Comparison of ENCODE assay signal across 9 mouse cellular contexts in genomic region chr6:37326603-37326955, GRCm38 (mm10). TPM values are rescaled to one million over a fixed set of nuclear protein-coding genes. Genes with fewer than 3 reads are reported as not detected.
DNase-seq lines count a peak whose midpoint lies in the region; ATAC-seq and TF ChIP-seq lines count a peak whose summit lies in the region.
"Had no signal": no experiment of that assay in that cellular context is flagged by ENCODE, and none has a peak within 500 bp of the region (broad histone marks: within the 10 kb centered on the region; RNA-seq: fewer than 3 reads in every experiment).

No protein-coding gene starts in this region.

- no peak overlapping the region for H3K4me3 ChIP-seq in embryonic facial prominence, embryonic 12.5 days
- no peak overlapping the region for H3K4me3 ChIP-seq in embryonic facial prominence, embryonic 10.5 days
- no peak overlapping the region for H3K4me3 ChIP-seq in midbrain, embryonic 13.5 days (replicated peaks)
- H3K4me3 ChIP-seq in midbrain, embryonic 11.5 days (ENCODE audit: low read depth, low read length), result no peak overlapping the region
- no peak overlapping the region for H3K4me3 ChIP-seq in liver, postnatal 0 days (ENCODE audit: low read depth, low read length)
- H3K4me3 ChIP-seq: liver, embryonic 13.5 days had no signal

- no peak for ATAC-seq in embryonic facial prominence, embryonic 12.5 days (ENCODE audit: insufficient number of reproducible peaks, insufficient read depth, low FRiP score, low TSS enrichment)
- no peak for ATAC-seq in midbrain, embryonic 13.5 days
- ATAC-seq in midbrain, embryonic 11.5 days (ENCODE audit: low FRiP score), result no peak
- no peak for ATAC-seq in liver, postnatal 0 days

- peak overlapping the region; percentile 55 for H3K27ac ChIP-seq in embryonic facial prominence, embryonic 12.5 days
- no peak overlapping the region for H3K27ac ChIP-seq in embryonic facial prominence, embryonic 10.5 days (replicated peaks)
- peak overlapping the region; percentile 30; the same call in 1 of the 2 replicates for H3K27ac ChIP-seq in midbrain, embryonic 13.5 days
- H3K27ac ChIP-seq in midbrain, embryonic 11.5 days (ENCODE audit: low read depth, low read length), result no peak overlapping the region
- H3K27ac ChIP-seq in liver, postnatal 0 days (ENCODE audit: low read depth), result no peak overlapping the region
- H3K27ac ChIP-seq: liver, embryonic 13.5 days had no signal

- H3K36me3 ChIP-seq in embryonic facial prominence, embryonic 12.5 days, result peaks cover 12% of the 10 kb centered on the region
- H3K36me3 ChIP-seq in embryonic facial prominence, embryonic 10.5 days (replicated peaks), result peaks cover 5% of the 10 kb centered on the region
- H3K36me3 ChIP-seq in midbrain, embryonic 13.5 days, result no peaks in the 10 kb centered on the region
- H3K36me3 ChIP-seq in midbrain, embryonic 11.5 days (ENCODE audit: control insufficient read depth, insufficient read depth, low read length), result no peaks in the 10 kb centered on the region
- peaks cover 5% of the 10 kb centered on the region; the same call in 1 of the 2 replicates for H3K36me3 ChIP-seq in liver, postnatal 0 days (replicated peaks; ENCODE audit: insufficient read depth, low read length)
- H3K36me3 ChIP-seq: liver, embryonic 13.5 days had no signal

- DNase-seq in embryonic facial prominence, embryonic 10.5 days (ENCODE audit: low spot score), result no peak
- no peak for DNase-seq in midbrain, embryonic 11.5 days (ENCODE audit: low spot score, missing footprints)
- peak; percentile 70 for DNase-seq in kidney, postnatal 10 days
- DNase-seq in yolk sac, embryonic 10.5 days (ENCODE audit: low spot score), result peak; percentile 19
- DNase-seq in liver, postnatal 0 days, result no peak
- no peak for DNase-seq in thymus, postnatal 14 days
- DNase-seq: liver, embryonic 13.5 days had no signal

- peaks cover 13% of the 10 kb centered on the region; the same call in 1 of the 2 replicates for H3K4me1 ChIP-seq in embryonic facial prominence, embryonic 12.5 days
- H3K4me1 ChIP-seq in embryonic facial prominence, embryonic 10.5 days, result peaks cover 7% of the 10 kb centered on the region; the same call in 1 of the 2 replicates
- H3K4me1 ChIP-seq in midbrain, embryonic 13.5 days (replicated peaks), result peaks cover 32% of the 10 kb centered on the region
- H3K4me1 ChIP-seq in midbrain, embryonic 11.5 days (ENCODE audit: control insufficient read depth, insufficient read depth, low read length), result 0 out of 2 replicates have a peak, but pooled peaks cover 5% of the 10 kb centered on the region
- no peaks in the 10 kb centered on the region for H3K4me1 ChIP-seq in liver, postnatal 0 days (ENCODE audit: insufficient read depth)
- H3K4me1 ChIP-seq: liver, embryonic 13.5 days had no signal

- H3K9ac ChIP-seq in embryonic facial prominence, embryonic 12.5 days, result no peak overlapping the region
- no peak overlapping the region for H3K9ac ChIP-seq in midbrain, embryonic 13.5 days (replicated peaks)
- no peak overlapping the region for H3K9ac ChIP-seq in midbrain, embryonic 11.5 days (ENCODE audit: low read length)
- H3K9ac ChIP-seq in liver, postnatal 0 days (replicated peaks), result no peak overlapping the region
- H3K9ac ChIP-seq: liver, embryonic 13.5 days had no signal

- H3K9me3 ChIP-seq in embryonic facial prominence, embryonic 12.5 days, result no peaks in the 10 kb centered on the region
- no peaks in the 10 kb centered on the region for H3K9me3 ChIP-seq in embryonic facial prominence, embryonic 10.5 days
- H3K9me3 ChIP-seq in midbrain, embryonic 13.5 days, result no peaks in the 10 kb centered on the region
- H3K9me3 ChIP-seq in midbrain, embryonic 11.5 days (ENCODE audit: control insufficient read depth, low read length), result no peaks in the 10 kb centered on the region
- no peaks in the 10 kb centered on the region for H3K9me3 ChIP-seq in liver, postnatal 0 days (ENCODE audit: low read length)
- H3K9me3 ChIP-seq: liver, embryonic 13.5 days had no signal

- no peak for TF ChIP-seq EP300 in liver, postnatal 0 days (IDR thresholded peaks at IDR 0.05; ENCODE audit: low read depth)

- 34% methylated on average over 8 of the region's 8 CpGs for WGBS in embryonic facial prominence, embryonic 12.5 days
- WGBS in embryonic facial prominence, embryonic 10.5 days, result 67% methylated on average over 8 of the region's 8 CpGs
- 44% methylated on average over 8 of the region's 8 CpGs for WGBS in midbrain, embryonic 13.5 days
- 63% methylated on average over 8 of the region's 8 CpGs for WGBS in midbrain, embryonic 11.5 days
- WGBS in liver, postnatal 0 days (ENCODE audit: insufficient replicate concordance), result 60% methylated on average over 8 of the region's 8 CpGs

- no peak overlapping the region for H3K4me2 ChIP-seq in embryonic facial prominence, embryonic 12.5 days (replicated peaks)
- H3K4me2 ChIP-seq in midbrain, embryonic 13.5 days (replicated peaks), result no peak overlapping the region
- H3K4me2 ChIP-seq in midbrain, embryonic 11.5 days, result no peak overlapping the region
- no peak overlapping the region for H3K4me2 ChIP-seq in liver, postnatal 0 days (ENCODE audit: low read depth, low read length)
- H3K4me2 ChIP-seq: liver, embryonic 13.5 days had no signal

- no peaks in the 10 kb centered on the region for H3K27me3 ChIP-seq in embryonic facial prominence, embryonic 12.5 days
- no peaks in the 10 kb centered on the region for H3K27me3 ChIP-seq in embryonic facial prominence, embryonic 10.5 days (replicated peaks; ENCODE audit: low read depth, poor library complexity, severe bottlenecking)
- no peaks in the 10 kb centered on the region for H3K27me3 ChIP-seq in midbrain, embryonic 13.5 days
- no peaks in the 10 kb centered on the region for H3K27me3 ChIP-seq in midbrain, embryonic 11.5 days (ENCODE audit: control insufficient read depth, insufficient read depth, low read length)
- H3K27me3 ChIP-seq in liver, postnatal 0 days (ENCODE audit: insufficient read depth, low read length), result no peaks in the 10 kb centered on the region
- H3K27me3 ChIP-seq: liver, embryonic 13.5 days had no signal

- no peak for TF ChIP-seq CTCF in liver, postnatal 0 days (IDR thresholded peaks at IDR 0.05; ENCODE audit: low read depth)

RNA-seq across cellular contexts. Expression of gene Dgki, which starts 26.6 kb away (rescaled TPM):
- 1.2 and 1.3 TPM in 2 replicates for polyA plus RNA-seq in embryonic facial prominence, embryonic 12.5 days (2016; fragmentation: Nextera tagmentation; extraction: Ambion mirVana)
- polyA plus RNA-seq in embryonic facial prominence, embryonic 10.5 days (2016; fragmentation: Nextera tagmentation; extraction: Ambion mirVana), result 0.56 and 0.59 TPM in 2 replicates
- polyA plus RNA-seq in midbrain, embryonic 13.5 days (2015; fragmentation: Nextera tagmentation; extraction: Ambion mirVana), result 4.8 and 6.4 TPM in 2 replicates
- 2.1 TPM in 2 replicates for polyA plus RNA-seq in midbrain, embryonic 11.5 days (2014; fragmentation: Nextera tagmentation; extraction: Ambion mirVana)
- polyA plus RNA-seq in liver, postnatal 0 days (2015; fragmentation: Nextera tagmentation; extraction: Ambion mirVana), result 0.34 and 0.56 TPM in 2 replicates

Comparison
In these comparisons a context has a peak if more than half of its experiments do, and no peak if none do; other contexts are left out.
1. H3K27ac ChIP-seq: peak in embryonic facial prominence, embryonic 12.5 days (single experiment) and midbrain, embryonic 13.5 days (single experiment); none in embryonic facial prominence, embryonic 10.5 days (single experiment), midbrain, embryonic 11.5 days (single experiment) and liver, postnatal 0 days (single experiment).
2. DNase-seq: peak in kidney, postnatal 10 days (single experiment) and yolk sac, embryonic 10.5 days (single experiment); none in embryonic facial prominence, embryonic 10.5 days (single experiment), midbrain, embryonic 11.5 days (single experiment), liver, postnatal 0 days (single experiment) and thymus, postnatal 14 days (single experiment).